Mouse (Mus musculus): ENCODE results near the gene Atg2b. TPM values are rescaled to one million over a fixed set of nuclear protein-coding genes. Genes with fewer than 3 reads are reported as not detected.
A peak's percentile ranks its signal among the peaks of the same experiment; 100 is the strongest.

Atg2b gene
- total RNA-seq, 2 experiments from 2014 or later: 15.0 to 16.7 TPM

- DNase-seq: no peak
- intact Hi-C loops (cut with DNase I): loop anchor here (5.0 kb wide), 1 partner anchor 96 kb away; the partner anchor contains the start of gene Papola
These were observed 1.8 kb upstream of the Atg2b start for GRCm38 (mm10) chr12:105686791-105687190.

GRCm38 (mm10) chr12:105683933-105684901, 794 bp downstream of the Atg2b start, which contains the start of gene Gskip:
TSS of gene Gskip (plus strand) at chr12:105684829.
- peak in 1 of 2 experiments; percentile 36 for DNase-seq
- intact Hi-C loops (cut with DNase I): no loop called here

GRCm38 (mm10) chr12:105678762-105679161, 6.2 kb downstream of the Atg2b start:
- intact Hi-C loops (cut with DNase I): no loop called here
- no peak for DNase-seq

GRCm38 (mm10) chr12:105678211-105678610, 6.8 kb downstream of the Atg2b start:
- intact Hi-C loops (cut with DNase I): no loop called here
- no peak for DNase-seq

GRCm38 (mm10) chr12:105676274-105676673, 8.7 kb downstream of the Atg2b start:
- intact Hi-C loops (cut with DNase I): no loop called here
- no peak for DNase-seq

- intact Hi-C loops (cut with DNase I): no loop called here
- no peak for DNase-seq
These were observed 29.2 kb downstream of the Atg2b start for GRCm38 (mm10) chr12:105655850-105656249.

- intact Hi-C loops (cut with DNase I): loop anchor here (10.0 kb wide), 1 partner anchor 162 kb away; no protein-coding TSS in a partner anchor
- DNase-seq: no peak
These were observed 42.2 kb downstream of the Atg2b start for GRCm38 (mm10) chr12:105642770-105643321.

GRCm38 (mm10) chr12:105637554-105637953, 47.5 kb downstream of the Atg2b start:
- intact Hi-C loops (cut with DNase I): no loop called here
- no peak for DNase-seq

- intact Hi-C loops (cut with DNase I): no loop called here
- DNase-seq: no peak
These were observed 48.5 kb downstream of the Atg2b start for GRCm38 (mm10) chr12:105636551-105636950.

- intact Hi-C loops (cut with DNase I): no loop called here
- no peak for DNase-seq
These were observed 50.5 kb downstream of the Atg2b start for GRCm38 (mm10) chr12:105634374-105635067.

GRCm38 (mm10) chr12:105625798-105626197, 59.2 kb downstream of the Atg2b start:
- no peak for DNase-seq
- intact Hi-C loops (cut with DNase I): no loop called here

GRCm38 (mm10) chr12:105622981-105623539, 62.0 kb downstream of the Atg2b start:
- intact Hi-C loops (cut with DNase I): no loop called here
- no peak for DNase-seq

- intact Hi-C loops (cut with DNase I): no loop called here
These were observed 63.0 kb downstream of the Atg2b start for GRCm38 (mm10) chr12:105622048-105622447.

GRCm38 (mm10) chr12:105613559-105613958, 71.5 kb downstream of the Atg2b start:
- intact Hi-C loops (cut with DNase I): no loop called here
- DNase-seq: no peak

More at GRCm38 (mm10) chr12:105622048-105622447, 63.0 kb downstream of the Atg2b start:
- DNase-seq: no peak

GRCm38 (mm10) chr12:105611748-105612147, 73.3 kb downstream of the Atg2b start:
- intact Hi-C loops (cut with DNase I): no loop called here
- no peak for DNase-seq

GRCm38 (mm10) chr12:105611045-105611444, 74.0 kb downstream of the Atg2b start:
- intact Hi-C loops (cut with DNase I): no loop called here
- no peak for DNase-seq

GRCm38 (mm10) chr12:105606881-105607280, 78.1 kb downstream of the Atg2b start:
- DNase-seq: no peak
- intact Hi-C loops (cut with DNase I): no loop called here

- DNase-seq: no peak
- intact Hi-C loops (cut with DNase I): no loop called here
These were observed 79.8 kb downstream of the Atg2b start for GRCm38 (mm10) chr12:105605212-105605611.

GRCm38 (mm10) chr12:105603904-105604303, 81.1 kb downstream of the Atg2b start:
- intact Hi-C loops (cut with DNase I): no loop called here
- no peak for DNase-seq

- no peak for DNase-seq
- intact Hi-C loops (cut with DNase I): no loop called here
These were observed 82.3 kb downstream of the Atg2b start, which contains the start of gene Bdkrb1 for GRCm38 (mm10) chr12:105602581-105603210. TSS of gene Bdkrb1 (plus strand) at chr12:105603085.
